In the genomic region with DNA sequence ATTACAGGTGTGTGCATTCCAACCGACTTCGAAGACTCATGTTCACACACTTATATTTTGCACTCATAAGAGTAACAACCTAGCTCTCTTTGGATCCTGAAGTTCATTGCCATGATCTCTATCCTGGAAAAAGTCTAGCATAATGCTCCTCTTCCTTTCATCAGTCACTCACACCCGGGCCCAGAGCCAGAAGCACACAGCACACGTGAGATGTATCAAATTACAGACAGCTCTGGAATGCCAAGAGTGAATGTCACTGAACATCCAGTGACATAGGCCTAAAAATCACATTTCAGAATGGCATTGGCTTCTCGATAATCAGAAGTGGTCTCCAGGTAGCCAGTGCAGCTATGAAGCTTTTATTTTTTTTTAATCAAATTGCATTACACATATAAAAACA, we compare ENCODE assay signal across 15 mouse cellular contexts.
DNase-seq lines count a peak whose midpoint lies in the region; ATAC-seq lines count a peak whose summit lies in the region.
"Had no signal": no experiment of that assay in that cellular context is flagged by ENCODE, and none has a peak within 500 bp of the region (broad histone marks: within the 10 kb centered on the region; RNA-seq: fewer than 3 reads in every experiment).

No protein-coding gene starts in this region.

- intact Hi-C loops in heart, postnatal 10 days (cut with DNase I): no loop called here
- intact Hi-C loops in heart, postnatal 25 days (cut with DNase I): no loop called here

- peak; percentile 55 for DNase-seq in adrenal gland, postnatal 14 days
- DNase-seq in adrenal gland, adult 8-10 months: no peak
- peak; percentile 40 to 53 for DNase-seq in heart, postnatal 10 days
- DNase-seq in heart, postnatal 25 days (ENCODE audit: low spot score): no peak
- DNase-seq in embryo, embryonic 10.5 days (ENCODE audit: low spot score): peak; percentile 41
- DNase-seq in mesoderm, embryonic 11.5 days (ENCODE audit: low read depth, low spot score): peak; percentile 31
- DNase-seq in kidney, postnatal 36 days: no peak
- DNase-seq: cerebellum, adult 11 months; cerebellum, postnatal 36 days; kidney, adult 8-10 months; layer of hippocampus, postnatal 36 days; liver, embryonic 13.5 days; thymus, postnatal 25 days had no signal

- no peak for ATAC-seq in activated CD4-positive, CD25-positive, alpha-beta regulatory T cell, adult 4 months
- ATAC-seq: forebrain, embryonic 16.5 days had no signal

Comparison
In these comparisons a context has a peak if more than half of its experiments do, and no peak if none do; other contexts are left out.
1. DNase-seq: peak in adrenal gland, postnatal 14 days (single experiment), heart, postnatal 10 days (2 of 2), embryo, embryonic 10.5 days (single experiment) and mesoderm, embryonic 11.5 days (single experiment); none in adrenal gland, adult 8-10 months (single experiment), heart, postnatal 25 days (single experiment) and kidney, postnatal 36 days (0 of 2).